Mouse (Mus musculus) Patski (cell line): ENCODE results near the gene Gbp6. TPM values are rescaled to one million over a fixed set of nuclear protein-coding genes. Genes with fewer than 3 reads are reported as not detected.
A peak's percentile ranks its signal among the peaks of the same experiment; 100 is the strongest.
"Not testable (repeated sequence)": the region's sequence is repeated elsewhere in the genome, so short reads cannot be mapped to it uniquely, and the experiment has no call there.

Source experiments
- ATAC-seq: fragments of 100-300 bp; one replicate; pipeline ENCODE4 v1.8.0; 2021
- CTCF ChIA-PET: fragments of 350-600 bp; sonication (Branson Sonifier 250); formaldehyde crosslinking; loops from one replicate; lab custom pipeline; 2022; ENCODE audit warnings: inconsistent platforms; lab: Charles Lee
- POLR2A ChIA-PET: fragments of 350-600 bp; sonication (Branson Sonifier 250); formaldehyde crosslinking; loops from one replicate; lab custom pipeline; 2022; ENCODE audit warnings: antibody characterized with exemption, inconsistent platforms; lab: Charles Lee
- DNase-seq: peaks from one replicate; pipeline ENCODE4 v3.0.0-alpha.2; 2011; ENCODE audit warnings: low read depth, low spot score
- H3K27me3 ChIP-seq: fragments of 371-371 bp; one replicate; pipeline ENCODE4 v1.5.1; 2021
- CTCF ChIP-seq: fragments of 100-300 bp; IDR thresholded peaks from one replicate; pipeline ENCODE4 v1.5.1; 2021
- in situ Hi-C: fragments of 300-500 bp; cut with MboI; formaldehyde crosslinking; loops from 3 replicates; pipeline ENCODE4 v1.11.1; 2018; ENCODE audit warnings: low pct_unique_long_range_greater_than_20kb, mixed read lengths
- polyA plus RNA-seq: library from polyadenylated mRNA; unstranded; gene quantifications from one replicate; pipeline ENCODE4 v1.2.3, GENCODE M21; 2021

Gbp6 gene
- 0.60 TPM for polyA plus RNA-seq

- DNase-seq, POLR2A ChIA-PET, ATAC-seq, in situ Hi-C loops, H3K27me3 ChIP-seq, CTCF ChIA-PET: not testable (repeated sequence)
Observed at GRCm38 (mm10) chr5:105293226-105294165, at the start of gene Gbp6, which contains the start of gene Gm43302. TSS of gene Gbp6 (minus strand) at chr5:105293698. TSS of gene Gm43302 (minus strand) at chr5:105293695.

- CTCF ChIA-PET: no interaction called here
- ATAC-seq (no peak), DNase-seq (no peak)
- no peak for TF ChIP-seq CTCF
- no peaks in the 10 kb centered on the region for H3K27me3 ChIP-seq
- POLR2A ChIA-PET: no interaction called here
- in situ Hi-C loops: no loop called here
Observed at GRCm38 (mm10) chr5:105341281-105341680, 47.8 kb upstream of the Gbp6 start.

- peak; percentile 44 for TF ChIP-seq CTCF
- ChIA-PET CTCF (no interaction called here), POLR2A (no interaction called here)
- ATAC-seq: no peak
- no peak for DNase-seq
- in situ Hi-C loops: loop anchor here (10.0 to 25.0 kb wide), 3 partner anchors 310 to 978 kb away; partner anchors contain the start of gene Pkd2
- H3K27me3 ChIP-seq: no peaks in the 10 kb centered on the region
Observed at GRCm38 (mm10) chr5:105322543-105322942, 29.0 kb upstream of the Gbp6 start.

GRCm38 (mm10) chr5:105310941-105311340 lies 17.4 kb upstream of the Gbp6 start:
- in situ Hi-C loops: loop anchor here (25.0 kb wide), 2 partner anchors 299 to 849 kb away; partner anchors contain the start of gene Pkd2
- POLR2A ChIA-PET: no interaction called here
- DNase-seq (no peak), ATAC-seq (no peak)
- CTCF ChIA-PET: no interaction called here
- H3K27me3 ChIP-seq: no peaks in the 10 kb centered on the region
- TF ChIP-seq CTCF: peak; percentile 25

- in situ Hi-C loops: loop anchor here (5.0 to 25.0 kb wide), 3 partner anchors 48 to 847 kb away; partner anchors contain the start of gene Pkd2
- H3K27me3 ChIP-seq, POLR2A ChIA-PET, DNase-seq, ATAC-seq, CTCF ChIA-PET: not testable (repeated sequence)
Observed at GRCm38 (mm10) chr5:105309148-105309547, 15.7 kb upstream of the Gbp6 start.

- POLR2A ChIA-PET, ATAC-seq, DNase-seq, H3K27me3 ChIP-seq: not testable (repeated sequence)
- CTCF ChIA-PET: interaction anchor here (1.0 kb wide), 1 partner anchor 17 kb away, joined by 3 read pairs; no protein-coding TSS in a partner anchor
- in situ Hi-C loops: loop anchor here (5.0 to 25.0 kb wide), 3 partner anchors 50 to 845 kb away; partner anchors contain the start of gene Pkd2
Observed at GRCm38 (mm10) chr5:105306946-105307345, 13.4 kb upstream of the Gbp6 start.

GRCm38 (mm10) chr5:105306159-105306581 lies 12.7 kb upstream of the Gbp6 start:
- H3K27me3 ChIP-seq: no peaks in the 10 kb centered on the region
- CTCF ChIA-PET: no interaction called here
- no peak for TF ChIP-seq CTCF
- in situ Hi-C loops: loop anchor here (5.0 to 25.0 kb wide), 3 partner anchors 51 to 844 kb away; partner anchors contain the start of gene Pkd2
- POLR2A ChIA-PET: no interaction called here
- ATAC-seq (no peak), DNase-seq (no peak)

GRCm38 (mm10) chr5:105305671-105306070 lies 12.2 kb upstream of the Gbp6 start:
- in situ Hi-C loops: loop anchor here (5.0 to 25.0 kb wide), 3 partner anchors 52 to 843 kb away; partner anchors contain the start of gene Pkd2
- POLR2A ChIA-PET, CTCF ChIA-PET, DNase-seq, ATAC-seq, H3K27me3 ChIP-seq: not testable (repeated sequence)

- ATAC-seq (no peak), DNase-seq (no peak)
- no peak for TF ChIP-seq CTCF
- CTCF ChIA-PET: no interaction called here
- in situ Hi-C loops: loop anchor here (25.0 kb wide), 2 partner anchors 290 to 840 kb away; partner anchors contain the start of gene Pkd2
- POLR2A ChIA-PET: no interaction called here
- no peaks in the 10 kb centered on the region for H3K27me3 ChIP-seq
Observed at GRCm38 (mm10) chr5:105301963-105302362, 8.5 kb upstream of the Gbp6 start.

- ChIA-PET POLR2A (no interaction called here), CTCF (no interaction called here)
- in situ Hi-C loops: loop anchor here (25.0 kb wide), 2 partner anchors 289 to 839 kb away; partner anchors contain the start of gene Pkd2
- no peaks in the 10 kb centered on the region for H3K27me3 ChIP-seq
- ATAC-seq (no peak), DNase-seq (no peak)
- no peak for TF ChIP-seq CTCF
Observed at GRCm38 (mm10) chr5:105301531-105301930, 8.0 kb upstream of the Gbp6 start.

GRCm38 (mm10) chr5:105295746-105296145 lies 2.2 kb upstream of the Gbp6 start:
- DNase-seq (no peak), ATAC-seq (no peak)
- POLR2A ChIA-PET: no interaction called here
- no peaks in the 10 kb centered on the region for H3K27me3 ChIP-seq
- in situ Hi-C loops: no loop called here
- TF ChIP-seq CTCF: no peak
- CTCF ChIA-PET: no interaction called here
